Mouse (Mus musculus) v-Abl transformed pro-B cells (cell line): ENCODE results near the gene Lhx8.

Experiments used
- in situ Hi-C, 2 experiments: fragments of 400-800 bp; cut with MboI; formaldehyde crosslinking; loops; one replicate each; pipeline ENCODE4 v1.15.1; 2025; ENCODE audit not compliant: unreplicated experiment in 2 of 2

The Lhx8 gene

GRCm38 (mm10) chr3:154327110-154327882 is 3.2 kb downstream of the Lhx8 start:
- in situ Hi-C loops = no loop called here

- in situ Hi-C loops = no loop called here
These were observed 8.4 kb downstream of the Lhx8 start for GRCm38 (mm10) chr3:154321921-154322574.

GRCm38 (mm10) chr3:154317651-154318248 is 12.7 kb downstream of the Lhx8 start:
- in situ Hi-C loops = no loop called here

- in situ Hi-C loops = no loop called here
These were observed 25.1 kb downstream of the Lhx8 start for GRCm38 (mm10) chr3:154305163-154305884.

GRCm38 (mm10) chr3:154301102-154301501 is 29.4 kb downstream of the Lhx8 start:
- in situ Hi-C loops = no loop called here

- in situ Hi-C loops = no loop called here
These were observed 30.5 kb downstream of the Lhx8 start for GRCm38 (mm10) chr3:154300006-154300405.

- in situ Hi-C loops = no loop called here
These were observed 32.0 kb downstream of the Lhx8 start for GRCm38 (mm10) chr3:154298490-154298889.

GRCm38 (mm10) chr3:154297499-154297898 is 33.0 kb downstream of the Lhx8 start:
- in situ Hi-C loops = no loop called here

GRCm38 (mm10) chr3:154294924-154295834 is 35.3 kb downstream of the Lhx8 start:
- in situ Hi-C loops = no loop called here

- in situ Hi-C loops = no loop called here
These were observed 36.5 kb downstream of the Lhx8 start for GRCm38 (mm10) chr3:154293839-154294490.

GRCm38 (mm10) chr3:154292126-154292525 is 38.3 kb downstream of the Lhx8 start:
- in situ Hi-C loops = no loop called here

- in situ Hi-C loops = no loop called here
These were observed 40.1 kb downstream of the Lhx8 start for GRCm38 (mm10) chr3:154290351-154290750.

GRCm38 (mm10) chr3:154288429-154289069 is 41.9 kb downstream of the Lhx8 start:
- in situ Hi-C loops = no loop called here

- in situ Hi-C loops = no loop called here
These were observed 43.2 kb downstream of the Lhx8 start for GRCm38 (mm10) chr3:154287217-154287616.

- in situ Hi-C loops = no loop called here
These were observed 45.1 kb downstream of the Lhx8 start for GRCm38 (mm10) chr3:154285351-154285750.

GRCm38 (mm10) chr3:154284260-154284659 is 46.2 kb downstream of the Lhx8 start:
- in situ Hi-C loops = no loop called here

- in situ Hi-C loops = loop anchor here in 1 of 2 experiments (5.0 kb wide), 1 partner anchor 298 kb away; no protein-coding TSS in a partner anchor
These were observed 55.8 kb downstream of the Lhx8 start for GRCm38 (mm10) chr3:154274681-154275080.

- in situ Hi-C loops = loop anchor here in 1 of 2 experiments (5.0 kb wide), 1 partner anchor 302 kb away; no protein-coding TSS in a partner anchor
These were observed 60.6 kb downstream of the Lhx8 start for GRCm38 (mm10) chr3:154269757-154270366.
